Comparison of ENCODE assay signal across 17 mouse cellular contexts in genomic region chr13:36589092-36589491, GRCm38 (mm10).
"Had no signal": no experiment of that assay in that cellular context is flagged by ENCODE, and none has a peak within 500 bp of the region (broad histone marks: within the 10 kb centered on the region; RNA-seq: fewer than 3 reads in every experiment).

No protein-coding gene starts in this region.

- H3K36me3 ChIP-seq: midbrain, embryonic 10.5 days; midbrain, embryonic 12.5 days; neural tube, embryonic 13.5 days; neural tube, embryonic 15.5 days had no signal

- H3K27me3 ChIP-seq: midbrain, embryonic 12.5 days; neural tube, embryonic 13.5 days; neural tube, embryonic 15.5 days had no signal

- H3K9ac ChIP-seq: lung, embryonic 14.5 days; midbrain, embryonic 12.5 days; neural tube, embryonic 13.5 days; neural tube, embryonic 15.5 days had no signal

- DNase-seq: lung, adult 18-20 months; lung, embryonic 14.5 days; lung, postnatal 10 days; lung, postnatal 4 days; right cerebral cortex, adult 18-20 months; right cerebral cortex, postnatal 25 days; right cerebral cortex, postnatal 4 days; spleen, adult 18-20 months; thymus, adult 18-20 months; thymus, postnatal 14 days; thymus, postnatal 36 days had no signal

- H3K4me3 ChIP-seq: midbrain, embryonic 10.5 days; midbrain, embryonic 12.5 days; myocyte; neural tube, embryonic 13.5 days; neural tube, embryonic 15.5 days had no signal

- H3K9me3 ChIP-seq: neural tube, embryonic 15.5 days had no signal

- H3K27ac ChIP-seq: midbrain, embryonic 10.5 days; midbrain, embryonic 12.5 days; neural tube, embryonic 13.5 days; neural tube, embryonic 15.5 days had no signal

- ATAC-seq: midbrain, embryonic 16.5 days had no signal

- H3K4me2 ChIP-seq: lung, embryonic 14.5 days; midbrain, embryonic 12.5 days; neural tube, embryonic 13.5 days; neural tube, embryonic 15.5 days had no signal
